Mouse (Mus musculus): ENCODE data around the gene Hadh. TPM values are rescaled to one million over a fixed set of nuclear protein-coding genes. Genes with fewer than 3 reads are reported as not detected.

Gene Hadh
- polyA plus RNA-seq, 1 experiment from 2014 or later = 193 TPM

DNA sequence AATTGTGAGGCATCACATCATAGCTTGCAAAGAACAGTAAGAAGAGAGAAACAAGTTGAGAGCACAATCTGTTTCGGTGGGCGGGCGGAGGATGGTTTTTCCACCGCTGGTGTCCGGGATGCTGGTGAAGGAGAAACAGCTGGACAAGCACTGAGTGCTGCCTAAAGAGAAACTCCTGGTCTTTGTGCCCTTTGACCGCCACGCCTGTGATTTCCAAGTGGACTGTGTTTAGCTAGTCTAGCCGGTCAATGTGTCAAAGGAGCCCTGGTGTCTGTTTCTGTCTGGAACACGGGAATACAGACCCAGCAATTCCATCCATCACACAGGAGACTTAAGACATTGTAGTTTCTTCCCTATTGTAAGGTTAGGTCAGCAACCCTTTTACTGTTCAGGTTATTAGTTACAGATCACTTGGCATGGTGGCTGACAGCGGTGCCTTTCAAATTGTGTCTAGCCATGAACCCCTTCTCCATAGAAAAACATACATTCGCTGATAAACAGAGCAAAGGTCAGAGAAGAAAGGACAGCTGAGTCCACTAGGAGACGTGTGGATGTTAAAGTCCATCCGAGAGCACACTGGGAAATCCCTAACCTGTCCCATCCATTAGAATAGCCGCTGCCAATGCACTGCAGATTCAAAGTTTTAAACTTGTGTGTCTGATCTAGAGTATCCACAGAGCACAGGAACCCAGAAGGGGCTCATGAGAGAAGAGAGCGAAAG lies 8.0 kb downstream of the Hadh start:
- WGBS = 85% methylated on average over 15 of the region's 15 CpGs
- no peak for ATAC-seq (replicated peaks; ENCODE audit: extremely low read depth, insufficient read depth, low FRiP score)
- peaks cover 5% of the 10 kb centered on the region; the same call in 1 of the 2 replicates for H3K9me3 ChIP-seq (replicated peaks; ENCODE audit: control insufficient read depth, low read length)
- no peak overlapping the region for H3K4me2 ChIP-seq (ENCODE audit: low read depth, low read length)
- peaks cover 20% of the 10 kb centered on the region for H3K36me3 ChIP-seq (ENCODE audit: control insufficient read depth, insufficient read depth)
- no peaks in the 10 kb centered on the region for H3K27me3 ChIP-seq (ENCODE audit: control insufficient read depth, insufficient read depth, low read length)
- peaks cover 35% of the 10 kb centered on the region for H3K4me1 ChIP-seq (ENCODE audit: control insufficient read depth, insufficient read depth, low read length)
- H3K27ac ChIP-seq (ENCODE audit: low read length) = no peak overlapping the region
- no peak overlapping the region for H3K9ac ChIP-seq (ENCODE audit: low read length)
- H3K4me3 ChIP-seq (ENCODE audit: low read length) = no peak overlapping the region

DNA sequence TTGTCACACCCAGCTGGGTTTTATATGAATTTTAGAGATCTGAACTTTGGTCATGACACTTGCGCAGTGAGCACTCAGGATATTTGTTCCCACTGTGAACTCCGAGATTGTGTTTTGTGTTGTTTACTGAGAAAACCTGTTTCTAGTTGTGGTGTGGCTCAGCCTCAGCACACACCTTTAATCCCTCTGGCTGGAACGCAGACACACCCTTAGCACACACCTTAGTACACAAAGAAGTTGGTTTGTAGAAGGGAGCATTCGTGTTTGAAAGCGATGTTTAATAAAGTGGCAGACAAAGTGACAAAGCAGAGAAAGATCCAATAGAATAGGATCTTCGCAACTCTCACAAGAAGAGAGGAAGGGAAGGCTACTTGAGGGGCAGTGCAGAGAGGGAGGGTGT lies 11.5 kb downstream of the Hadh start:
- 93% methylated on average over 6 of the region's 6 CpGs for WGBS
- Histone ChIP-seq H3K27ac (ENCODE audit: low read length) (no peak overlapping the region), H3K4me2 (ENCODE audit: low read depth, low read length) (no peak overlapping the region), H3K9ac (ENCODE audit: low read length) (no peak overlapping the region), H3K27me3 (ENCODE audit: control insufficient read depth, insufficient read depth, low read length) (no peaks in the 10 kb centered on the region), H3K4me1 (ENCODE audit: control insufficient read depth, insufficient read depth, low read length) (peaks cover 20% of the 10 kb centered on the region), H3K9me3 (replicated peaks; ENCODE audit: control insufficient read depth, low read length) (peaks cover 5% of the 10 kb centered on the region; the same call in 1 of the 2 replicates), H3K4me3 (ENCODE audit: low read length) (no peak overlapping the region), H3K36me3 (ENCODE audit: control insufficient read depth, insufficient read depth) (peaks cover 14% of the 10 kb centered on the region)
- no peak for ATAC-seq (replicated peaks; ENCODE audit: extremely low read depth, insufficient read depth, low FRiP score)

DNA sequence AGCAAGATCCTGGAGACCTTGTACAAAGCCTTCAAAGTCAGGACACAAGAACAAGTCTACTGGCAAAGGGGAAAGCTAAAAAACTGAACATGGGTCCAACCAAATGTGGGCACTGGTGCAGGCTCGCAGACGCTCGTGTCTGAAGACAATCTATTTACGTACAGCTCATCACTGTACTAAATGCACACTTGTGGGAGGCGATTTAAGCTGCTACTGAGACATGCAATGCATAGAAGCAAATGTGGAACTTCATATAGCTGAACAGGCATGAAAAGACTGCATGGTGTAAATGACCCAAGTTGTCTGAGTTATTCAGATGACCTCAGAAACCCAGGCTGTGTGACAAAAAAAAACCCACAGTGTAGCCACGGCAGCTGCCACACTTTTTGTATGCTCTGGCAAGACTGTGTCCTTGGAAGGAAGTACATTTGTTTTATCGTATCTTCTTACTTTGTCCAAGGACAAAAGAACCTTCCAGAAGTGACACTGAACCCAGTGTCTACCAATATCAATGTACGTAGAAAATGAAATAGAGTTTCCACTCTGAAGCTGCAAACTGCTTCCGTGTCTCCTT lies 12.4 kb downstream of the Hadh start:
- no peaks in the 10 kb centered on the region for H3K27me3 ChIP-seq (ENCODE audit: control insufficient read depth, insufficient read depth, low read length)
- peaks cover 14% of the 10 kb centered on the region for H3K36me3 ChIP-seq (ENCODE audit: control insufficient read depth, insufficient read depth)
- ATAC-seq (replicated peaks; ENCODE audit: extremely low read depth, insufficient read depth, low FRiP score) = no peak
- peaks cover 14% of the 10 kb centered on the region for H3K4me1 ChIP-seq (ENCODE audit: control insufficient read depth, insufficient read depth, low read length)
- no peak overlapping the region for H3K9ac ChIP-seq (ENCODE audit: low read length)
- 64% methylated on average over 9 of the region's 9 CpGs for WGBS
- no peak overlapping the region; the same call in 1 of the 2 replicates for H3K27ac ChIP-seq (ENCODE audit: low read length)
- H3K4me3 ChIP-seq (ENCODE audit: low read length) = no peak overlapping the region
- peaks cover 5% of the 10 kb centered on the region; the same call in 1 of the 2 replicates for H3K9me3 ChIP-seq (replicated peaks; ENCODE audit: control insufficient read depth, low read length)
- H3K4me2 ChIP-seq (ENCODE audit: low read depth, low read length) = no peak overlapping the region

DNA sequence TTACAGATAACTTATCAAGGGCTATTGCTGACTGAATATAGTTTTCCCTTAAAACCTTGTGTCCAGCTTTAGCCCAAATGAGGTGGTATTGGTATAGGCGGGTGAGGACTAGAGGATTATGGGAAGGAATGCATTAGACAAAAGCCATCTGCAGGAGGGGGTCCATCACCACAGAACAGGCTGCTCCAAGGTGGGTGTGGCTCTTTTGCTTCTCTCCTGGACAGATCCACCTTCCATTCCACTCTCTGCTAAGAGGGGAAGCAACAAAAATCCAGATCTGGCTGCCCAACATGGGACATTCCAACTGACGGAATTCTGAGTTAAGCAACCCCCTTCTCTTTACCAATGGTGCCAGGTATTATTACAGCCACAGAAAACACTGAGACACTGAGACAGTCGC lies 13.0 kb downstream of the Hadh start:
- no peak overlapping the region for H3K9ac ChIP-seq (ENCODE audit: low read length)
- H3K27ac ChIP-seq (ENCODE audit: low read length) = no peak overlapping the region
- 76% methylated on average over 3 of the region's 3 CpGs for WGBS
- H3K4me3 ChIP-seq (ENCODE audit: low read length) = no peak overlapping the region
- peaks cover 5% of the 10 kb centered on the region; the same call in 1 of the 2 replicates for H3K9me3 ChIP-seq (replicated peaks; ENCODE audit: control insufficient read depth, low read length)
- no peaks in the 10 kb centered on the region for H3K27me3 ChIP-seq (ENCODE audit: control insufficient read depth, insufficient read depth, low read length)
- peaks cover 14% of the 10 kb centered on the region for H3K36me3 ChIP-seq (ENCODE audit: control insufficient read depth, insufficient read depth)
- no peak for ATAC-seq (replicated peaks; ENCODE audit: extremely low read depth, insufficient read depth, low FRiP score)
- no peak overlapping the region for H3K4me2 ChIP-seq (ENCODE audit: low read depth, low read length)
- peaks cover 14% of the 10 kb centered on the region for H3K4me1 ChIP-seq (ENCODE audit: control insufficient read depth, insufficient read depth, low read length)

DNA sequence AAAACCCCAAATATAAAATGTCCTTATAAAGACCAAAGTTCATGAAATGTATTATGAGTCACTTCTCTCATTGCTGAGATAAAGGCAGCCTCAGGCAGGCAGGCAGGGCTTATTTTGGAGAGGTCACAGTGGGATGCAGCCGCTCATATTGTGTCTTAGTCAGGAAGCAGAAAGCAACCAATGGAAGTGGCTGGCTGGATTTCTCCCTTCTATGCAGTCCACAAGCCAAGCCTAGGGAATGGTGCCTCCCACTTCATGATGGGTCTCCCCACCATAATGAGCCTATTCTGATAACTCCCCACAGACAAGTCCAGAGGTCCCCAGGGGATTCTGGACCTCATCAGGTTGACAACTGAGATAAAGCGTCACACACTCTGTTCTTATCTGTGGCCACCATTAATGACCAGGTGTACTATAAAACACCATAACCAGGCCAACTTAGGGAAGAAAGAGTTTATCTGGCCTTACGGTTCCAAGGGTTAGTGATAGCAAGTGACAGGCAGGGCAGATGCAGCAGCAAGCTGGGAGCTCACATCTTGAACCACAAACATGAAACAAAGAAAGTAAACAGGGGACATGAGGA lies 16.4 kb downstream of the Hadh start:
- 62% methylated on average over 3 of the region's 3 CpGs for WGBS
- H3K4me3 ChIP-seq (ENCODE audit: low read length) = no peak overlapping the region

DNA sequence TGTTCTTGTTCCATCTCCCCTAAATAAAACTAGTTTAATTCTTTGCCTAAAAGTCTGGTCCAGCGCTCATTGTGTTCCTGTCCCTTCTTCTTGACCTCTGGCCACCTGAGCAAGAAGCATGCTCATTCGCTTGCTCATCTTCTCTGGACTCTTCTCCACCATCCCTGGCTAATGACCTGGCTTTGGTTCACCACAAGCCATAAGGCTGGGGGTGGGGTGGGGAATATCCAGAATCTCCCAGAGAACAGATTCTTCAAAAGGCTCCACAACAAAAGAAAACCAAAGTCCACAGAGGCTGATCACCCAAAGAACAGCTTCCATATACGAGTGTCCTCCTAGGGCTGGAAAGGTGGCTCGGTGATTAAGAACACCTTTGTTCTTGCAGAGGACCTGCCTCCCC lies 16.9 kb downstream of the Hadh start:
- 93% methylated on average over 4 of the region's 4 CpGs for WGBS
- ATAC-seq (replicated peaks; ENCODE audit: extremely low read depth, insufficient read depth, low FRiP score) = no peak
- Histone ChIP-seq H3K9ac (ENCODE audit: low read length) (no peak overlapping the region), H3K27ac (ENCODE audit: low read length) (no peak overlapping the region), H3K9me3 (replicated peaks; ENCODE audit: control insufficient read depth, low read length) (peaks cover 3% of the 10 kb centered on the region; the same call in 1 of the 2 replicates), H3K4me1 (ENCODE audit: control insufficient read depth, insufficient read depth, low read length) (peaks cover 36% of the 10 kb centered on the region), H3K27me3 (ENCODE audit: control insufficient read depth, insufficient read depth, low read length) (no peaks in the 10 kb centered on the region), H3K36me3 (ENCODE audit: control insufficient read depth, insufficient read depth) (peaks cover 3% of the 10 kb centered on the region), H3K4me2 (ENCODE audit: low read depth, low read length) (no peak overlapping the region), H3K4me3 (ENCODE audit: low read length) (no peak overlapping the region)

More for the DNA sequence above, 16.4 kb downstream of the Hadh start:
- no peak overlapping the region for H3K9ac ChIP-seq (ENCODE audit: low read length)
- no peak overlapping the region for H3K4me2 ChIP-seq (ENCODE audit: low read depth, low read length)
- peaks cover 3% of the 10 kb centered on the region; the same call in 1 of the 2 replicates for H3K9me3 ChIP-seq (replicated peaks; ENCODE audit: control insufficient read depth, low read length)
- H3K4me1 ChIP-seq (ENCODE audit: control insufficient read depth, insufficient read depth, low read length) = peaks cover 36% of the 10 kb centered on the region
- ATAC-seq (replicated peaks; ENCODE audit: extremely low read depth, insufficient read depth, low FRiP score) = no peak
- peaks cover 3% of the 10 kb centered on the region for H3K36me3 ChIP-seq (ENCODE audit: control insufficient read depth, insufficient read depth)
- no peaks in the 10 kb centered on the region for H3K27me3 ChIP-seq (ENCODE audit: control insufficient read depth, insufficient read depth, low read length)
- H3K27ac ChIP-seq (ENCODE audit: low read length) = no peak overlapping the region

DNA sequence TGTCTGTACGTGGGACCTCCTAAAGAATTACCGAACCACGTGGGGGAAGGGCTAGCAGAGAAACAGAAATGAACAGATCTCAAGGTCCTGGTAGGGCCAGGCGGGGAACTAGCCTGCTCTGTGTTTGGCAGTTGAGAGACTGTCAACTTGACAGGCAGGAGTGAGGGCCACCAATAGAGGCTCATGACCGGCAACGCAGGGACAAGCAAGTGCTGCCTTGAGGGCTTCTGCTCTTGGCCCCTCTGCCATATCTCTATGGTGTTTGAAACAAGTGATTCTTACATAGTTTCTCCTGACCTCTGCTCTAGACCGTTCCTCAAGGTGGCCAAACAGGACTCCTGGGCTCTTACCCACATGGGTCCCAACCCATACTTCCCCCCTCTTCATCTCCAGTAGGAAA lies 20.3 kb downstream of the Hadh start:
- H3K27ac ChIP-seq (ENCODE audit: low read length) = peak overlapping the region; percentile 48
- peak; percentile 40; the same call in 1 of the 2 replicates for ATAC-seq (replicated peaks; ENCODE audit: extremely low read depth, insufficient read depth, low FRiP score)

DNA sequence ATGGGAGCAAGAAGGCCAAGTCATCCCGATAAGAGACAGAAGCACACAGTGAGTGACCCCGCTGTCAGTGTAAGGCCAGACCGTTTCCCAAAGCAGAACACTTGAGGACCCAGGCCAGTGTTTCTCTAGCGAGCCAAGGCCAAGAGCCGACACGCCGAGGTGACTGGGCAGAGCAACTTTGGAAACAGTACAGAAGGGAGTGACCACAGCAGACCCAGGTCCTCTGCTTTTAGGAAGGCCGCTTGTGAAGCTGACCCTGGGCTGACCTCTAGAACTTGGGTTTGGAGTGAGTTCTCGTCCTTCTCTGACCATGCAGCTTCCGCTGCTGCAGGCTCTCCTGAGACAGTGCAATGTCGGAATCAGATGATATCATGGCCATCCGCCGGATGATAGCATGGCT lies 20.9 kb downstream of the Hadh start:
- peaks cover 3% of the 10 kb centered on the region; the same call in 1 of the 2 replicates for H3K9me3 ChIP-seq (replicated peaks; ENCODE audit: control insufficient read depth, low read length)
- WGBS = 52% methylated on average over 13 of the region's 13 CpGs
- peak overlapping the region; percentile 11; the same call in 1 of the 2 replicates for H3K27ac ChIP-seq (ENCODE audit: low read length)
- H3K4me3 ChIP-seq (ENCODE audit: low read length) = no peak overlapping the region
- H3K9ac ChIP-seq (ENCODE audit: low read length) = no peak overlapping the region
- H3K27me3 ChIP-seq (ENCODE audit: control insufficient read depth, insufficient read depth, low read length) = no peaks in the 10 kb centered on the region
- H3K36me3 ChIP-seq (ENCODE audit: control insufficient read depth, insufficient read depth) = peaks cover 29% of the 10 kb centered on the region
- ATAC-seq (replicated peaks; ENCODE audit: extremely low read depth, insufficient read depth, low FRiP score) = no peak
- no peak overlapping the region for H3K4me2 ChIP-seq (ENCODE audit: low read depth, low read length)
- H3K4me1 ChIP-seq (ENCODE audit: control insufficient read depth, insufficient read depth, low read length) = peaks cover 31% of the 10 kb centered on the region

More for the DNA sequence above, 20.3 kb downstream of the Hadh start:
- no peak overlapping the region for H3K9ac ChIP-seq (ENCODE audit: low read length)
- peaks cover 27% of the 10 kb centered on the region for H3K4me1 ChIP-seq (ENCODE audit: control insufficient read depth, insufficient read depth, low read length)
- H3K27me3 ChIP-seq (ENCODE audit: control insufficient read depth, insufficient read depth, low read length) = no peaks in the 10 kb centered on the region
- H3K9me3 ChIP-seq (replicated peaks; ENCODE audit: control insufficient read depth, low read length) = peaks cover 3% of the 10 kb centered on the region; the same call in 1 of the 2 replicates
- no peak overlapping the region for H3K4me3 ChIP-seq (ENCODE audit: low read length)
- H3K36me3 ChIP-seq (ENCODE audit: control insufficient read depth, insufficient read depth) = peaks cover 29% of the 10 kb centered on the region
- H3K4me2 ChIP-seq (ENCODE audit: low read depth, low read length) = no peak overlapping the region
- WGBS = 59% methylated on average over 7 of the region's 7 CpGs

DNA sequence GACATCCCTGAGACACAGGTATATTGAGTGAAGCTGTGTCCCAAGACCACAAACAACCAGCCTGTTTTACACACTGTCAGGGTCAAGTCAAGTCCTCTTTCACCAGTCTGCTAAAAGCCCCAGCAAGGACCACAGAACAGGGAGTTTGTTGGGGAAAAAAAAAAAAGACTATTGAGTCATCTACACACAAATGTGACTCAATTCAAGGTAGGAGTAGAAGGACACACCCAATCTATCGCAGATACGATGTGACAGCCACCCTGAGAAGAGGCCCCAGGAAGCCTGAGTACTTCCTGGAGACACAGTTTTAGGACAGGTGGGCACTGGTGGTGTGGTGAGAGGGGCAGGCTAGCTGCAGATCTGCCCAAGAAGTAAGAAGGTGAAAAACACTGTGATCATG lies 21.6 kb downstream of the Hadh start:
- no peak for ATAC-seq (replicated peaks; ENCODE audit: extremely low read depth, insufficient read depth, low FRiP score)

More for the DNA sequence above, 21.6 kb downstream of the Hadh start:
- H3K27me3 ChIP-seq (ENCODE audit: control insufficient read depth, insufficient read depth, low read length) = no peaks in the 10 kb centered on the region
- no peak overlapping the region for H3K9ac ChIP-seq (ENCODE audit: low read length)
- peaks cover 3% of the 10 kb centered on the region; the same call in 1 of the 2 replicates for H3K9me3 ChIP-seq (replicated peaks; ENCODE audit: control insufficient read depth, low read length)
- H3K4me3 ChIP-seq (ENCODE audit: low read length) = no peak overlapping the region
- H3K4me1 ChIP-seq (ENCODE audit: control insufficient read depth, insufficient read depth, low read length) = peaks cover 34% of the 10 kb centered on the region
- H3K27ac ChIP-seq (ENCODE audit: low read length) = no peak overlapping the region
- WGBS = 78% methylated on average over 2 of the region's 2 CpGs
- no peak overlapping the region for H3K4me2 ChIP-seq (ENCODE audit: low read depth, low read length)
- peaks cover 29% of the 10 kb centered on the region for H3K36me3 ChIP-seq (ENCODE audit: control insufficient read depth, insufficient read depth)

Measured in heart, embryonic 16.5 days (tissue).